Mouse (Mus musculus) small intestine, adult 2 months (tissue): ENCODE measurements around the gene Phf11b.
A peak's percentile ranks its signal among the peaks of the same experiment; 100 is the strongest.

Experiments
- CTCF ChIP-seq: fragments of 200-500 bp; IDR thresholded peaks from 2 replicates; pipeline ENCODE4 v1.5.1; 2012; ENCODE audit warnings: low read depth, mild to moderate bottlenecking, control low read depth, inconsistent platforms, low read length, moderate library complexity, mixed read lengths; ENCODE audit not compliant: insufficient replicate concordance, insufficient read length; ENCODE audit errors: extremely low read depth
- POLR2A ChIP-seq: fragments of 200-500 bp; IDR thresholded peaks from 2 replicates; pipeline ENCODE4 v1.6.1; 2012; ENCODE audit warnings: low read depth, mild to moderate bottlenecking, control low read depth, inconsistent platforms, low read length, moderate library complexity

DNA sequence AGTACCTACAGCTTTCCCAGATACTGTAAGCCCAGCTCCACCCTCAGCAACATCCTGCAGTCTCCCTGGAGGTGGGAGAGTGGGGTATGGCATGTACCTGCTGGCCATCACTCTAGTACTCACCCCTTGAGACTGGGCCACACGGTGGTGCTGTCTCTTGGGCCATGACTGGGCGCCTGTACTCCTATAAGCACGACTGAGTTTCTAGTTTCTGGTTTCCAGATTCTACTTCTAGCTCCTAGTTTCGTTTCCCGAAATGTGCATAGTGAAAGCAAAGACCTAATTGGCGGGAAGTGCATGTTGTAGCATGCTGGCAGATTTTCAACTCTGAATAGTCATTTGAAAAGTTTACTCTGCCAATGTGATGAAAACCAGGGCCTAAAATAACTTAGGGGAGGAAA, 24.1 kb upstream of the Phf11b start, which contains the start of gene Phf11d:
- peak; percentile 39; the same call in 1 of the 2 replicates for TF ChIP-seq CTCF
- TF ChIP-seq POLR2A: no peak
